Mouse (Mus musculus): ENCODE measurements at regions not wholly inside any gene's neighbourhood (a gene's known extent, or its start where the extent isn't known, plus 50 kb on each side); places are given as distances from the start of the nearest gene placed in this dataset.

GRCm38 (mm10) chr4:124113856-124114345, 196.1 kb upstream of the 4930535I16Rik start:
- no peaks in the 10 kb centered on the region for H3K36me3 ChIP-seq (replicated peaks in 1 of 2; ENCODE audit: control insufficient read depth in 1 of 2, insufficient read depth in 1 of 2, low read length in 1 of 2)
- H3K9me3 ChIP-seq (replicated peaks; ENCODE audit: low read length), result peaks cover 8% of the 10 kb centered on the region
- H3K4me1 ChIP-seq (ENCODE audit: control insufficient read depth in 1 of 2, insufficient read depth in 2 of 2), result no peaks in the 10 kb centered on the region
- H3K27me3 ChIP-seq (replicated peaks), result peaks cover 80% of the 10 kb centered on the region
- no peak overlapping the region for H3K27ac ChIP-seq (ENCODE audit: insufficient read depth, low read depth)
- no peak overlapping the region for H3K4me2 ChIP-seq (ENCODE audit: insufficient read depth, low read depth, poor library complexity, severe bottlenecking)
- no peak overlapping the region for H3K9ac ChIP-seq (ENCODE audit: insufficient read depth, low read depth)
- no peak overlapping the region for H3K4me3 ChIP-seq (replicated peaks in 1 of 3; ENCODE audit: low read depth in 2 of 3, low read length in 2 of 3, poor library complexity in 1 of 3)
- H3K79me2 ChIP-seq (replicated peaks; ENCODE audit: control insufficient read depth, extremely low read depth, insufficient read depth, poor library complexity, severe bottlenecking), result no peaks in the 10 kb centered on the region
- no peak for TF ChIP-seq SMC3 (IDR thresholded peaks at IDR 0.05; ENCODE audit: low read depth, low read length)
- peak; percentile 6; the same call in 1 of the 2 replicates for TF ChIP-seq JUN (IDR thresholded peaks at IDR 0.05; ENCODE audit: insufficient read depth, low read depth, low read length)
- peak; percentile 12 for DNase-seq (ENCODE audit: extremely low read depth)
- in situ Hi-C loops (cut with MboI; ENCODE audit: low pct_ligation_motif_present, low pct_unique_long_range_greater_than_20kb, low sequenced_read_pairs) (no loop called here), dilution Hi-C loops (cut with MboI; ENCODE audit: extremely low pct_ligation_motif_present, extremely low pct_unique_long_range_greater_than_20kb, low sequenced_read_pairs) (no loop called here)

GRCm38 (mm10) chr4:124110705-124111104, 192.9 kb upstream of the 4930535I16Rik start:
- Histone ChIP-seq H3K9ac (ENCODE audit: insufficient read depth, low read depth) (no peak overlapping the region), H3K27me3 (replicated peaks) (peaks cover 78% of the 10 kb centered on the region), H3K4me2 (ENCODE audit: insufficient read depth, low read depth, poor library complexity, severe bottlenecking) (no peak overlapping the region), H3K4me1 (ENCODE audit: control insufficient read depth in 1 of 2, insufficient read depth in 2 of 2) (no peaks in the 10 kb centered on the region; a peak in 1 of 4 replicates), H3K79me2 (replicated peaks; ENCODE audit: control insufficient read depth, extremely low read depth, insufficient read depth, poor library complexity, severe bottlenecking) (no peaks in the 10 kb centered on the region), H3K4me3 (replicated peaks in 1 of 3; ENCODE audit: low read depth in 2 of 3, low read length in 2 of 3, poor library complexity in 1 of 3) (no peak overlapping the region), H3K9me3 (replicated peaks; ENCODE audit: low read length) (peaks cover 8% of the 10 kb centered on the region), H3K27ac (ENCODE audit: insufficient read depth, low read depth) (no peak overlapping the region), H3K36me3 (replicated peaks in 1 of 2; ENCODE audit: control insufficient read depth in 1 of 2, insufficient read depth in 1 of 2, low read length in 1 of 2) (no peaks in the 10 kb centered on the region)
- dilution Hi-C loops (cut with MboI; ENCODE audit: extremely low pct_ligation_motif_present, extremely low pct_unique_long_range_greater_than_20kb, low sequenced_read_pairs) (no loop called here), in situ Hi-C loops (cut with MboI; ENCODE audit: low pct_ligation_motif_present, low pct_unique_long_range_greater_than_20kb, low sequenced_read_pairs) (no loop called here)
- DNase-seq (ENCODE audit: extremely low read depth), result peak; percentile 17
- no peak for TF ChIP-seq JUN (IDR thresholded peaks at IDR 0.05; ENCODE audit: insufficient read depth, low read depth, low read length)
- TF ChIP-seq BHLHE40 (IDR thresholded peaks at IDR 0.05; ENCODE audit: low read depth, low read length), result no peak
- no peak for TF ChIP-seq ZMIZ1 (IDR thresholded peaks at IDR 0.05; ENCODE audit: low read depth, low read length)
- TF ChIP-seq MAFK (IDR thresholded peaks at IDR 0.05; ENCODE audit: insufficient replicate concordance, low read length), result no peak
- peak; percentile 51 to 72 for TF ChIP-seq CTCF (conservative IDR thresholded peaks at IDR 0.05 in 1 of 2, IDR thresholded peaks at IDR 0.05 in 1 of 2; ENCODE audit: low read depth in 2 of 2, low read length in 2 of 2)
- TF ChIP-seq POLR2A (IDR thresholded peaks at IDR 0.05; ENCODE audit: low read depth, low read length), result no peak
- no peak for TF ChIP-seq PAX5 (IDR thresholded peaks at IDR 0.05; ENCODE audit: low read length)
- no peak for TF ChIP-seq E2F4 (IDR thresholded peaks at IDR 0.05; ENCODE audit: insufficient replicate concordance, low read depth, low read length)
- peak; percentile 23; the same call in 1 of the 2 replicates for TF ChIP-seq MYC (IDR thresholded peaks at IDR 0.05; ENCODE audit: low read depth, low read length)
- no peak for TF ChIP-seq RCOR1 (conservative IDR thresholded peaks at IDR 0.05; ENCODE audit: low read depth, low read length)
- TF ChIP-seq RAD21 (IDR thresholded peaks at IDR 0.05; ENCODE audit: low read depth, low read length), result peak; percentile 29
- TF ChIP-seq ELF1 (IDR thresholded peaks at IDR 0.05; ENCODE audit: low read depth, low read length), result no peak
- TF ChIP-seq MXI1 (IDR thresholded peaks at IDR 0.05; ENCODE audit: low read depth, low read length), result no peak
- TF ChIP-seq EP300 (IDR thresholded peaks at IDR 0.05; ENCODE audit: low read length), result no peak

Measured in CH12.LX (cell line).